Mouse (Mus musculus) heart, adult 2 months (tissue): ENCODE results near the gene Mfge8.

Experiments
- CTCF ChIP-seq: fragments of 200-600 bp; IDR thresholded peaks from 2 replicates; pipeline ENCODE4 v1.8.1; 2022; ENCODE audit warnings: antibody characterized with exemption, mild to moderate bottlenecking, moderate library complexity
- EP300 ChIP-seq: fragments of 200-500 bp; IDR thresholded peaks from 2 replicates; pipeline ENCODE4 v1.6.1; 2011; ENCODE audit warnings: low read depth, low read length, control low read depth; ENCODE audit not compliant: insufficient read depth
- POLR2A ChIP-seq: fragments of 200-500 bp; IDR thresholded peaks from 2 replicates; pipeline ENCODE4 v1.6.1; 2011; ENCODE audit warnings: mild to moderate bottlenecking, low read depth, low read length, control low read depth; ENCODE audit not compliant: insufficient read depth

DNA sequence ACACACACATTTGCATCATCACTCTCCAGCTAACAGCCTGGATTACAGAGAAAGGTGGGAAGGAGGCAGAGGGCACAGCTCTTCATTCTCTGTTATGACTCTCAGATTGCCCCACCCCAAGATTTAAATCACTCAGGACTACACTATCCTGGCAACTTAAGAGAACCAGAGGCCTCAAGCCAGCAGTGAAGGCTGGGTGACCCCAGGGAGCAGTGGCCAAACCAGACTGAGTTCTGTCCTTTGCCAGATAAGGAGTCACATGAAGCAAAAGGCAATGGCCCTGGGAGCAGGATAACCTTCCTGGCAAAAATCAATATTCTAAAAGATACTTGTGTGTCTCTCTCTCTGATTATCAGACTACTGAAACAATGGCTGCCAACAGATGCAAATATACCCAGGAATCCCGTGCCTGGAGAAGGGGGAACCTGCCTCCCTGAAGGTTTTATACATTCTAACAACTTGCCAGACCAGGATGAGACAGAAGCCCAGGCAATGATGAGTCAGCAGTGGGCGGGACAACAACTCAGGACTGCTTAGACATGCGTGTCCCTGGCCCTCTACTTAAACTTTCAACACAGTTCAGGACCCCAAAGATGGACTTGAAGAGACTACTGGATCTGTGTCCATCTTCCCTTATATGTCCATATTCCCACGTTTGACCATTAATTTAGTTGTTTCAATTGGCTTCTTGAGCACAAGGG is 8.8 kb downstream of the Mfge8 start:
- TF ChIP-seq CTCF (no peak), EP300 (no peak), POLR2A (no peak)
